Mouse (Mus musculus) heart, embryonic 12.5 days (tissue): Measurements from ENCODE around the gene Slc29a4. TPM values are rescaled to one million over a fixed set of nuclear protein-coding genes. Genes with fewer than 3 reads are reported as not detected.

Source experiments
- ATAC-seq: fragments of 200-750 bp; cut with Nextera tagmentation; 2 replicates; pipeline ENCODE4 v1.8.0; 2017; ENCODE audit warnings: moderate TSS enrichment, moderate library complexity; ENCODE audit not compliant: insufficient number of reproducible peaks, low FRiP score
- H3K27ac ChIP-seq: fragments of 300-500 bp; sonication (generic); 2 replicates; pipeline ENCODE4 v1.5.1; 2016; ENCODE audit warnings: mild to moderate bottlenecking, moderate library complexity; ENCODE audit not compliant: poor library complexity, severe bottlenecking
- H3K27me3 ChIP-seq: fragments of 300-500 bp; sonication (generic); replicated peaks from 2 replicates; pipeline ENCODE4 v1.6.1; 2016; ENCODE audit warnings: mild to moderate bottlenecking, moderate library complexity
- H3K36me3 ChIP-seq: fragments of 300-500 bp; sonication (generic); 2 replicates; pipeline ENCODE4 v1.6.1; 2016; ENCODE audit warnings: mild to moderate bottlenecking, moderate library complexity
- H3K4me1 ChIP-seq: fragments of 300-500 bp; sonication (generic); replicated peaks from 2 replicates; pipeline ENCODE4 v1.6.1; 2016; ENCODE audit warnings: mild to moderate bottlenecking
- H3K4me2 ChIP-seq: fragments of 300-500 bp; sonication (generic); 2 replicates; pipeline ENCODE4 v1.6.1; 2016; ENCODE audit warnings: mild to moderate bottlenecking, moderate library complexity
- H3K4me3 ChIP-seq: fragments of 300-500 bp; sonication (generic); 2 replicates; pipeline ENCODE4 v1.5.1; 2016; ENCODE audit warnings: mild to moderate bottlenecking
- H3K9ac ChIP-seq: fragments of 300-500 bp; sonication (generic); 2 replicates; pipeline ENCODE4 v1.6.1; 2016; ENCODE audit warnings: mild to moderate bottlenecking, moderate library complexity
- H3K9me3 ChIP-seq: fragments of 300-500 bp; sonication (generic); replicated peaks from 2 replicates; pipeline ENCODE4 v1.6.1; 2016; ENCODE audit warnings: mild to moderate bottlenecking, moderate library complexity
- WGBS: fragments of 180-500 bp; shearing (Covaris S2); methylation state at CpG from one replicate; pipeline ENCODE4 v1.1.7; 2016; 5-methylcytosine and 5-hydroxymethylcytosine counted together
- polyA plus RNA-seq: library from polyadenylated mRNA; unstranded; fragments of >200 nt; fragmentation: Nextera tagmentation; extraction: Ambion mirVana; gene quantifications from 2 replicates; pipeline ENCODE4 v1.2.1, GENCODE M21; 2016

Gene Slc29a4
- polyA plus RNA-seq, 1 experiment from 2014 or later = 2.1 TPM

DNA sequence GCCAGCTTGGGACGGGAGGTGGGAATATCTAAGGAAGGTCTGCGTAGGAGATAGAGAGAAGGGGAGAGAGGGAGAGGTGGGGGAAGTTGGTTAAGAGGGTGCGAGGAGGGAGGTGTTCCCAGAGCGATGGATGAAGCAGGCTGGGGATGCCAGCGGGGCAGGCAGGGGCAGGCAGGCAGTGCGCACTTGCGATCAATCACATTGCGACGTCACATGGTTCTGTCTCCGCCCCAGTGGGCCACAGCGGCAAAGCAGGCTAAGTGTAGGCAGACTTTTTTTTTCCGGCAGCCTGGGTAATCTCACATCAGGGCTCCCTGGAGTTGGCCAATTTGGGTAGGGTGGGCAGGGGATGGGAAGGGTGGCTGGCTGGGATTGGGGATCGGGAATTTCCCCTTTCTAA is 59.9 kb downstream of the Slc29a4 start:
- H3K27me3 ChIP-seq = no peaks in the 10 kb centered on the region
- H3K27ac ChIP-seq = no peak overlapping the region
- H3K4me3 ChIP-seq = no peak overlapping the region
- no peak for ATAC-seq
- H3K9me3 ChIP-seq = no peaks in the 10 kb centered on the region
- peaks cover 91% of the 10 kb centered on the region for H3K36me3 ChIP-seq
- peaks cover 6% of the 10 kb centered on the region for H3K4me1 ChIP-seq
- no peak overlapping the region for H3K9ac ChIP-seq
- 53% methylated on average over 13 of the region's 13 CpGs for WGBS
- H3K4me2 ChIP-seq = no peak overlapping the region

DNA sequence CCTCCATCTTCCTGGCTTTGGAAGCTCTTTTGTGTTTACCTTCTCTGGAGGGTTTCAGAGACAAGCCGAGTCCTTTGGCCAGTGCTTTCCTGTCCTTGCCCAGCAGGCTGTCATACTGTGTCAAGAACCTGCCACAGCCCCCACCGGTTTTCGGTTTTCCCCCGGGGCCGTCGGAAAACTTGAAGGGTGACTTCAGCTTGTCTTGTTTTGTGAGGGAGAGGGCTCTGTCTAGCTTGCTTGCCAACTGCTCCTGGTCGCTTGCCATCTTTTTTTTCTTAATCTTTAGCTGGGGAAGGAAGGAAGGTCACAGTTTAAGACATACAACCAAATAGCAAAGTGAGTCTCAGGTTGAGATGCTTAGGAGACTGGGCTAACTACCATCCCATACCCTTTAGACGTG is 67.5 kb downstream of the Slc29a4 start:
- no peak overlapping the region for H3K27ac ChIP-seq

DNA sequence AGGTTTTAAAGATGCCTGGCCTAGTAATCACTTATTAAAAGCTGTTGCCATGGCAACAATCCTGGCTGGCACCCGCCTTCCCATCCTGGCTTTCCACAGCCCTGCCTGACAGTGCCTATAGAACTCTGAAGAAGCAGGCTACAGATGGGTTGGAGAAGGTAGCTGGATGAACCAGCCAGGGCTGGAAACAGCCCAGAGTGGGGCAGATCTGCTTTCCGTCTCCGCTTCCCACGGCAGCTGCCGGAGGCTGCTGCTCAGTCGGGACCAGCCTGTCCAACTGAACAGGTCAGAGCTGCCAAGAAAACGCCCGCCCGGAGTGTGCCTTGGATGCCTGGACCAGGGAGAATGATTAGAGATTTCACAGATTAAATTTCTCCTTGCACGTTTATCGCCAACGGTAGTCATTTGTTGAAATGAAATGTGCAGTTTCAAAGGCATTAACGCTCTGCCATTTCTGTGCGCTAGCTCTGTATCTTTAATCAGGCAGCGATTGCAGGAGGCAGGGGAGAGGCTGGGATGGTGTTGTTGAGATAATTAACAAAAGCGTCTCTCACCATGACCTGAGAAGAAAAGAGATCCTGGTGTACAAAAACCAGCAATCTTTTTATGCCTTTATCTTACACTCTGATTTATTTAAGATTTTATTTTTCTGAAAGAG is 69.1 kb downstream of the Slc29a4 start:
- WGBS = 89% methylated on average over 16 of the region's 16 CpGs
- Histone ChIP-seq H3K9me3 (no peaks in the 10 kb centered on the region), H3K27me3 (no peaks in the 10 kb centered on the region), H3K9ac (no peak overlapping the region), H3K4me3 (no peak overlapping the region), H3K27ac (no peak overlapping the region), H3K36me3 (peaks cover 99% of the 10 kb centered on the region), H3K4me2 (no peak overlapping the region), H3K4me1 (no peaks in the 10 kb centered on the region)
- ATAC-seq = no peak

More for the DNA sequence above, 67.5 kb downstream of the Slc29a4 start:
- Histone ChIP-seq H3K27me3 (no peaks in the 10 kb centered on the region), H3K9ac (no peak overlapping the region), H3K9me3 (no peaks in the 10 kb centered on the region), H3K4me1 (no peaks in the 10 kb centered on the region), H3K36me3 (peaks cover 98% of the 10 kb centered on the region), H3K4me2 (no peak overlapping the region), H3K4me3 (no peak overlapping the region)
- ATAC-seq = no peak
- 81% methylated on average over 8 of the region's 8 CpGs for WGBS

DNA sequence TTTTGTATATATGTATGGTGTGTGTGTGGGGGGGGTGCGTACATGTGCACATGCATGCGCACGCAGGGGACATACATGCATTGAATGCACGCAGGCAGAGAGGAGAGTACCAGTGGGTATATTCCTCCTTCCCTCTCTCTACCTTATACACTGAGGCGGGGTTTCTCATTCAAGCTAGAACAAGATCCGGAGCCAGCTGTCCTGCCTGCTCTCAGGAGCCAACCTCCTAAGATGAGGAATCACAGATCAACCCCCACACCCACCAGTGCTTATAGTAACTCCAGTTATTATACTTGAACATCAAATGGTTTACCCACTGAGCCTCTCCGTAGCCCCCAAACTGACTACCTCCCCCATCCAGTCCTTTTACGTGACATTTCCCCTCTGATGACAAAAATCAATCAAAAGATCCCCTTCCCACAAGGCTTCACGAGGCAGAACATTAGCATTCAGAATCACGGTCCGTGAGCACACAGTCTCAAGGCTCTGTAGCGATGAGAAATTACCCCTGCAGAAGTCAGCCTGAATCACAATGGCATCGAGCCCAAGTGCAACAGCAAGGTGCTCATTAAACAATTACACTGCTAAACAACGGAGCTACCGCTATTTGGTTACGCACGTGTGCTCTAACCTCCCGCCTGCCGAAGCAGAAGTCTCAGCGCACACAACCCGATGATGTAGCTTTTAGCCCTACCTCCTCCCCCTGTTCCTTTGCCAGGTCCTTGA is 69.9 kb downstream of the Slc29a4 start:
- Histone ChIP-seq H3K4me3 (no peak overlapping the region), H3K27ac (no peak overlapping the region), H3K4me2 (no peak overlapping the region), H3K36me3 (peaks cover 98% of the 10 kb centered on the region), H3K9me3 (no peaks in the 10 kb centered on the region), H3K9ac (no peak overlapping the region), H3K27me3 (no peaks in the 10 kb centered on the region), H3K4me1 (0 out of 2 replicates have a peak, but pooled peaks cover 3% of the 10 kb centered on the region)
- ATAC-seq = no peak
- 94% methylated on average over 21 of the region's 21 CpGs for WGBS

DNA sequence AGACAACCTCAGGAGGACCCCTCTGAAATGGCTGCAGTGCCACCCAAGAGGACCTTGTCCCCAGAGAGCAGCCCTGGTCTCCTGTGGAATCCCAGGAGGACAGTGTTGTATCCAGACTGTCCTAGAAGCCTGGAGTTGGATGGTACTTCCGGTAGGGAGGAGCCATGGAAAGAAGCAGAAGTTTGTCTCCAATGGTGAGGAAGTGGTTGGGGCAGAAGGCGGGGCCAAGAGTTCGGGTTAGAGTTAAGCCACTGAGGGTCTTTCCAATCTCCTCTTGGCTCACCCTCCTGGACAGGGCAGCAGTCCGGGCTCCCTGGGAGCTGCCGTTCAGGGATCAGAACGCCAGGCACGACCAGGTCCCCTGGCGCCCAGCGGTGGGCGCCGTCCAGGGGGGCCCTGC is 72.0 kb downstream of the Slc29a4 start:
- Histone ChIP-seq H3K4me2 (no peak overlapping the region), H3K27ac (no peak overlapping the region; the same call in 1 of the 2 replicates), H3K27me3 (no peaks in the 10 kb centered on the region), H3K4me1 (peaks cover 15% of the 10 kb centered on the region), H3K4me3 (no peak overlapping the region), H3K9ac (no peak overlapping the region), H3K9me3 (no peaks in the 10 kb centered on the region), H3K36me3 (peaks cover 83% of the 10 kb centered on the region)
- WGBS = 56% methylated on average over 11 of the region's 11 CpGs
- no peak for ATAC-seq

DNA sequence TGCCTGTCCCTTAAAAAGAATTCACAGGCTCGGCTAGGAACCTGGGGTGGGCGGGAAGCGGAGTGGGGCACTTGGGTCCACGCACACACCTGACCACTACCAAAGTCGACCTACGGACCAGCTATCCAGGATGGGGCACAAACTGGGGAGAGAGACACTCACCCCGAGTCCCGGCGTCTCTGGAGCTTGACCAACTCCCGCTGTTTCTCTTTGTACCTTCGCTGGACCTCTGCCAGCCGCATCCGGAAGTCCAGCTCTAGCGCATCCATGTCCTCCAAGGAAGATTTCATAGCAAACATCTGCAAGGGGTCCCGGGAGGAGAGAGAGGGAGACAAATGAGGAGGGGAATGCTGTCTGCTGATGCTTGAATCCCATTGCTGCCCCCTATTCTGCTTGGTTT is 72.6 kb downstream of the Slc29a4 start:
- Histone ChIP-seq H3K36me3 (peaks cover 83% of the 10 kb centered on the region), H3K9ac (no peak overlapping the region), H3K4me3 (no peak overlapping the region), H3K4me1 (peaks cover 21% of the 10 kb centered on the region), H3K27me3 (no peaks in the 10 kb centered on the region), H3K27ac (no peak overlapping the region), H3K9me3 (no peaks in the 10 kb centered on the region), H3K4me2 (no peak overlapping the region)
- no peak for ATAC-seq
- 85% methylated on average over 15 of the region's 15 CpGs for WGBS

DNA sequence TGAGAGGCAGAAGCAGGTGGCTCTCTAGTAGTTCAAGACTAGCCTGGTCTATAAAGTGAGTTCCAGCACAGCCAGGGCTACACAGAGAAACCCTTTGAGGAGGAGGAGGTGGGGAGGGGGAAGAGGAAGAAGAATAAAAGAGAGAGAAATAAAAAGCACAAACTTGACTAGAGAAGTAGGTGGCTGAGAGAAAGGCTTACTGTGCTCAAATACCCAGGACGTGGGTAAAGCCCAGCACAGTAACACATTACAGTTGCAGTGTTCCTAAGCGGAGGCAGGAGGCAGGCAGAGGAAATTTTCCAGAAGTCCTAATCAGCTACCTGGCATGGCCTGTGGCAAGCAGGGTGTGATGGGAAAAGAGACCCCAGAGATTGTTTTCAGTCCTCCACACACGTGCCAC is 74.4 kb downstream of the Slc29a4 start:
- Histone ChIP-seq H3K9ac (no peak overlapping the region), H3K27me3 (no peaks in the 10 kb centered on the region), H3K36me3 (peaks cover 79% of the 10 kb centered on the region), H3K4me2 (no peak overlapping the region), H3K27ac (no peak overlapping the region), H3K4me3 (no peak overlapping the region), H3K4me1 (peaks cover 39% of the 10 kb centered on the region), H3K9me3 (no peaks in the 10 kb centered on the region)
- 84% methylated on average over 3 of the region's 3 CpGs for WGBS
- ATAC-seq = no peak

DNA sequence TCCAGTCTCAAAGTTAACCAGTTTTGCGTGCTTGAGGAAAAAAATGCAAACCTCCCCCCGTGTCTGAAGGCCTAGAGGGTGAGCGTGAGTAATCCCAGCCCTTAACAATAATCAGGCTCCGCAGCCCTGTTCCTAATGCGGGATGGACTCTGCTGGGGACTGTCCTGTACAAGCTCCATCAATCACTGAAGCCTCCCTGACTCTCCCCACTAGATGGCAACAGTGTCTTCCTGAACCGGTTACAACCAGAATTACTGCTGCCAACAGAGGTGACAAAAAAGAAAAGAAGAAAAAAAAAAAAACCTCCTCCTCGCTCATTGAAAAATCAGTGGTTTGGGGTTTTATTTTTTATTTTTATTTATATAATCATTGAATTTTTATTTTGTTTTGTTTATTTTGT is 75.6 kb downstream of the Slc29a4 start:
- Histone ChIP-seq H3K27ac (no peak overlapping the region), H3K4me2 (no peak overlapping the region), H3K36me3 (peaks cover 78% of the 10 kb centered on the region), H3K27me3 (no peaks in the 10 kb centered on the region), H3K4me1 (peaks cover 46% of the 10 kb centered on the region), H3K4me3 (no peak overlapping the region), H3K9ac (no peak overlapping the region), H3K9me3 (no peaks in the 10 kb centered on the region)
- WGBS = 23% methylated on average over 7 of the region's 7 CpGs
- ATAC-seq = no peak

DNA sequence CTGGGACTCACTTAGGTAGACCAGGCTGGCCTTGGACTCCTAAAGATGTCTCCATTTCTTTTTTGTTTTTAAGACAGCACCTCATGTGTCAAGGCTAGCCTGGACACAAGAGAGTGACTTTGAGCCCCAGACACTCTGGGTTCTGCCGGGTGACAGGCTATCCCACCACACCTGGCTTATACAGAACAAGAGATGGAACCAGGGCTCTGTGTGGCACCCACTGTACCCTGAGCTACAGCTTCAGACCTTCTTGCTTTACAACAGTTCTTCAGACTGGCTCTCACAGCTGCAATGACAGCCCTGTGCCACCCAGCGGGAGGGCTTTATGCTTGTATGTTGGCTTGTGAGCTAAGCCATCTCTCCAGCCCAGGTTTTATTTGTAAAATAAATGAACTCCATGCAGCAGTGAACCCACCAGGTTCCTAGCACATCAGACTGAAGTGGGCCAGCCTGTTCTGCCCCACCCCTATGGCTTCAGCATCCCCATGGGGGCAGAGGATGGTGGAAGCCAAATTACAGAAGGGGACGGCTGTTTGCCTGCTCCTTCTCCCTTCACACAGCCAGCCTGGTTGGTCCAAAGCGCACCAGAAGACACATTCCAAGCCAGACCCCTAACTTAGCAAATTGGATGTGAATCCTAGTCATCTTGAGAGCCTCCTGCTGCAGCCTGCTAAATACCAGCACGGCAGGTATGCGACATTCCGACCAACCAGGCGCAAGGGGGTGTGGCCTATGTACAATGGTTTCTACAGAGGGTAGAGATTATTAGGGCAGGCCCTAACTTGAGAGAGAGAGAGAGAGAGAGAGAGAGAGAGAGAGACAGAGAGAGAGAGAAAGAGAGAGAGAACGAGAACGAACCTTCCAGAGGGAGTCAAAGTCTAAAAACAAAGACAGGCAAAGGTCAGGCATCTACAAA is 76.3 kb downstream of the Slc29a4 start:
- Histone ChIP-seq H3K36me3 (peaks cover 78% of the 10 kb centered on the region), H3K27ac (peak overlapping the region; percentile 63), H3K4me1 (peaks cover 46% of the 10 kb centered on the region), H3K9me3 (no peaks in the 10 kb centered on the region), H3K27me3 (no peaks in the 10 kb centered on the region), H3K4me3 (no peak overlapping the region), H3K4me2 (no peak overlapping the region), H3K9ac (0 out of 2 replicates have a peak overlapping the region, but pooled peaks have one; percentile 16)
- ATAC-seq = no peak
- WGBS = 41% methylated on average over 10 of the region's 10 CpGs

DNA sequence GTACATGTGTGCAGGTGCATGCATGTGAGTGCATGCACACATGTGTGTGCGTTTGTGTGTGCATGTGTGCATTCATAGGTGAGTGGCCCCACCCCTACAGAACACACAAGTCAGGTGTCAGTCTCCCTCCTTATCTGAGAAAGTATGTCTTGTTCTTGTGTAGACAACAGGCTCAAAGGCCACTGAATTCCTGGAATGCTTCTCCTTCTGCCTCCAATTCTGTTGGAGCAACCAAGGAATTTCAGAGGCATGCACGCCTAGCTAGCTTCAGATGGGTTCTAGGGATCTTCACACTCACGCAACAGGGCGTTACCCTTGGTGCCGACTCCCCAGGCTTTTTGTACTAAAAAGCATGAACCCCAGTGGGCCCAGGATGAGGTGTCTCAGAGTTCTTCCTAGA is 77.3 kb downstream of the Slc29a4 start:
- peaks cover 78% of the 10 kb centered on the region for H3K36me3 ChIP-seq
- H3K27me3 ChIP-seq = no peaks in the 10 kb centered on the region
- H3K9me3 ChIP-seq = no peaks in the 10 kb centered on the region
- no peak overlapping the region for H3K9ac ChIP-seq
- WGBS = 47% methylated on average over 5 of the region's 5 CpGs
- H3K4me3 ChIP-seq = no peak overlapping the region
- peaks cover 46% of the 10 kb centered on the region for H3K4me1 ChIP-seq
- no peak for ATAC-seq
- H3K4me2 ChIP-seq = no peak overlapping the region
- H3K27ac ChIP-seq = peak overlapping the region; percentile 69

DNA sequence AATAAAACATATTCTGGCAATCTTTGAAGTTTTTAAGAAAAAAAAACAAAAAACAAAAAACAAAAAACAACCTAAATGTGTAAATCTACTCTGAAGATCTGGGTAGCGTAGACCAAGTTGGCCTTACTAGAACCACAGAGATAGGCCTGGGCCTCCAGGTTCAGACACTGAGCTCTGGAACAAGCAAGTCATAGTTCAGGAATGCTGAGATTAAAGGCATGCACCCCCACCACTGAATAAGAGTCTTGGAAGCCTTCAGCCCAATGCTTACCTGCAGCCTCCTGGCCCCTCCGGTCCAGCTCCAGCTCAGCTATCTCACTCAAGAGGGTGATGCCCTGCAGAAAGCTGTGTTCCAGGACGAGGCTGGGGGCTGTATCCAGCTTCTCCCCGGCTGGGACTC is 78.7 kb downstream of the Slc29a4 start:
- H3K27me3 ChIP-seq = no peaks in the 10 kb centered on the region
- H3K4me3 ChIP-seq = no peak overlapping the region
- ATAC-seq = 0 out of 2 replicates have a peak, but pooled peaks have one; percentile 10
- H3K36me3 ChIP-seq = peaks cover 78% of the 10 kb centered on the region
- H3K9me3 ChIP-seq = no peaks in the 10 kb centered on the region
- no peak overlapping the region for H3K4me2 ChIP-seq
- peak overlapping the region; percentile 70 for H3K27ac ChIP-seq
- H3K4me1 ChIP-seq = peaks cover 46% of the 10 kb centered on the region
- peak overlapping the region; percentile 42; the same call in 1 of the 2 replicates for H3K9ac ChIP-seq
- 46% methylated on average over 4 of the region's 4 CpGs for WGBS
